Comparison of ENCODE assay signal across 3 mouse cellular contexts in the genomic region with DNA sequence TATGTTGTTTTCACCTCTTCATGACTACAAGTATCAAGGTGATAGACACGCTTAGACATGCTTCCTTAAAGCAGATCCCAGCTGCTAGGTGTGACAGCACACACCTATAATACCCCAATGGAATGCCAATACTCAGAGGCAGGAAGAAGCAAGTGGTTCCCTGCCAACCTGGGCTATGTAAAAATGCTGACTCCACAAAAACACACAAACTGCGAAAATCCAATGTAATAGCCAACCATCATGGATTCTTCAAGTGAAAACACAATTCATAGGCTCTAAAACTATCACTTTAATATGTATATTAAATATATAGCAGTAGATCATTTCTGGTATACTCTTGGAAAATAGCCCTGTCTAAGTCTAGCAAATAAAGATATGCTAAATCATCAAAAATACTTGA.
TF ChIP-seq lines count a peak whose summit lies in the region.

No protein-coding gene starts in this region.

TF ChIP-seq in CH12.LX, 34 proteins besides CTCF, POLR2A, EP300 and RAD21:
- TF ChIP-seq MAFK (IDR thresholded peaks at IDR 0.05; ENCODE audit: insufficient replicate concordance, low read length) (peak; percentile 97), JUN (IDR thresholded peaks at IDR 0.05; ENCODE audit: insufficient read depth, low read depth, low read length) (no peak)

TF ChIP-seq in ES-E14, 5 proteins besides CTCF, POLR2A, EP300 and RAD21:
- TF ChIP-seq ZC3H11A (IDR thresholded peaks at IDR 0.05; ENCODE audit: borderline replicate concordance, low read depth, low read length), result no peak
- no peak for TF ChIP-seq CHD2 (IDR thresholded peaks at IDR 0.05; ENCODE audit: low read depth, low read length)
- TF ChIP-seq HCFC1 (IDR thresholded peaks at IDR 0.05; ENCODE audit: borderline replicate concordance, insufficient read depth, low read length), result no peak
- no peak for TF ChIP-seq ZNF384 (IDR thresholded peaks at IDR 0.05; ENCODE audit: low read depth, low read length)
- TF ChIP-seq MAFK (IDR thresholded peaks at IDR 0.05; ENCODE audit: insufficient read depth, low read depth, low read length), result peak; percentile 67
TF ChIP-seq in ES-E14: peak in this region for 1.

TF ChIP-seq in MEL, 35 proteins besides CTCF, POLR2A, EP300 and RAD21:
- TF ChIP-seq BHLHE40 (IDR thresholded peaks at IDR 0.05; ENCODE audit: borderline replicate concordance, low read depth, low read length) (no peak), CHD2 (IDR thresholded peaks at IDR 0.05; ENCODE audit: low read length) (no peak), GATA1 (IDR thresholded peaks at IDR 0.05; ENCODE audit: low read depth, low read length) (no peak), MAX (IDR thresholded peaks at IDR 0.05; ENCODE audit: low read length) (no peak), MAFK (IDR thresholded peaks at IDR 0.05; ENCODE audit: borderline replicate concordance, low read depth, low read length) (peak; percentile 86), HCFC1 (IDR thresholded peaks at IDR 0.05; ENCODE audit: low read depth, low read length) (no peak), MAZ (IDR thresholded peaks at IDR 0.05; ENCODE audit: low read depth, low read length) (no peak)
